Mouse (Mus musculus) liver, embryonic 14.5 days (tissue): ENCODE measurements around the gene Armh3. TPM values are rescaled to one million over a fixed set of nuclear protein-coding genes. Genes with fewer than 3 reads are reported as not detected.

Source experiments
- ATAC-seq: fragments of 200-750 bp; cut with Nextera tagmentation; 2 replicates; pipeline ENCODE4 v1.8.0; 2017; ENCODE audit warnings: moderate number of reproducible peaks, mild to moderate bottlenecking, moderate library complexity; ENCODE audit not compliant: insufficient read depth
- DNase-seq, 3 experiments: peaks; one replicate each; pipeline ENCODE4 v3.0.0-alpha.2; 2012 to 2013; ENCODE audit warnings: low read depth in 3 of 3, low spot score in 3 of 3
- H3K27ac ChIP-seq: fragments of 300-500 bp; sonication (generic); 2 replicates; pipeline ENCODE4 v1.5.1; 2014; ENCODE audit warnings: moderate library complexity, mild to moderate bottlenecking, control low read depth, inconsistent platforms
- H3K27me3 ChIP-seq: fragments of 300-500 bp; sonication (generic); 2 replicates; pipeline ENCODE4 v1.6.1; 2014; ENCODE audit warnings: mild to moderate bottlenecking, low read length, moderate library complexity; ENCODE audit not compliant: control insufficient read depth, insufficient read depth
- H3K36me3 ChIP-seq: fragments of 300-500 bp; sonication (generic); replicated peaks from 2 replicates; pipeline ENCODE4 v1.6.1; 2014; ENCODE audit warnings: low read depth; ENCODE audit not compliant: control insufficient read depth, insufficient read depth
- H3K4me1 ChIP-seq, 2 experiments: fragments of 200-500 bp in 1 of 2; fragments of 300-500 bp in 1 of 2; sonication (generic) in 1 of 2; replicated peaks; 2 replicates each; pipeline ENCODE4 v1.6.1; 2012 to 2014; ENCODE audit warnings: antibody characterized with exemption in 1 of 2, inconsistent platforms in 1 of 2, low read length in 1 of 2; ENCODE audit not compliant: control insufficient read depth in 2 of 2, insufficient read depth in 2 of 2
- H3K4me2 ChIP-seq: fragments of 300-500 bp; sonication (generic); 2 replicates; pipeline ENCODE4 v1.6.1; 2014; ENCODE audit warnings: low read depth, mild to moderate bottlenecking, control low read depth, moderate library complexity
- H3K4me3 ChIP-seq, 2 experiments: fragments of 200-500 bp in 1 of 2; fragments of 300-500 bp in 1 of 2; sonication (generic) in 1 of 2; 2 replicates each; pipeline ENCODE4 v1.5.1; 2012 to 2014; ENCODE audit warnings: low read depth in 2 of 2, low read length in 2 of 2, mild to moderate bottlenecking in 2 of 2, control low read depth in 1 of 2, inconsistent platforms in 1 of 2, moderate library complexity in 1 of 2; ENCODE audit not compliant: insufficient read depth in 1 of 2
- H3K9ac ChIP-seq: fragments of 300-500 bp; sonication (generic); replicated peaks from 2 replicates; pipeline ENCODE4 v1.6.1; 2014; ENCODE audit warnings: mild to moderate bottlenecking, control low read depth, moderate library complexity
- H3K9me3 ChIP-seq: fragments of 300-500 bp; sonication (generic); 2 replicates; pipeline ENCODE4 v1.6.1; 2016; ENCODE audit warnings: low read length, mixed read lengths; ENCODE audit not compliant: control insufficient read depth
- CTCF ChIP-seq: IDR thresholded peaks from 2 replicates; pipeline ENCODE4 v1.5.1; 2016; ENCODE audit warnings: antibody characterized with exemption, low read depth, control low read depth
- EP300 ChIP-seq: IDR thresholded peaks from 2 replicates; pipeline ENCODE4 v1.6.1; 2016; ENCODE audit warnings: antibody characterized with exemption, low read depth
- WGBS: fragments of 180-500 bp; shearing (Covaris S2); extraction: QIAGEN DNeasy Blood & Tissue Kit; methylation state at CpG from one replicate; pipeline ENCODE4 v1.1.7; 2014; ENCODE audit not compliant: insufficient replicate concordance; 5-methylcytosine and 5-hydroxymethylcytosine counted together
- polyA plus RNA-seq, 2 experiments: library from polyadenylated mRNA; depleted of rRNA in 1 of 2; stranded (reverse) in 1 of 2; unstranded in 1 of 2; fragments of >200 nt; fragmentation: Nextera tagmentation in 1 of 2; extraction: Ambion mirVana in 1 of 2; gene quantifications; 2 replicates each; pipeline versions ENCODE4 v1.2.1 to v1.2.3; 2012 to 2014

The Armh3 gene
- polyA plus RNA-seq, 2 experiments = 2.2 to 2.8 TPM

DNA sequence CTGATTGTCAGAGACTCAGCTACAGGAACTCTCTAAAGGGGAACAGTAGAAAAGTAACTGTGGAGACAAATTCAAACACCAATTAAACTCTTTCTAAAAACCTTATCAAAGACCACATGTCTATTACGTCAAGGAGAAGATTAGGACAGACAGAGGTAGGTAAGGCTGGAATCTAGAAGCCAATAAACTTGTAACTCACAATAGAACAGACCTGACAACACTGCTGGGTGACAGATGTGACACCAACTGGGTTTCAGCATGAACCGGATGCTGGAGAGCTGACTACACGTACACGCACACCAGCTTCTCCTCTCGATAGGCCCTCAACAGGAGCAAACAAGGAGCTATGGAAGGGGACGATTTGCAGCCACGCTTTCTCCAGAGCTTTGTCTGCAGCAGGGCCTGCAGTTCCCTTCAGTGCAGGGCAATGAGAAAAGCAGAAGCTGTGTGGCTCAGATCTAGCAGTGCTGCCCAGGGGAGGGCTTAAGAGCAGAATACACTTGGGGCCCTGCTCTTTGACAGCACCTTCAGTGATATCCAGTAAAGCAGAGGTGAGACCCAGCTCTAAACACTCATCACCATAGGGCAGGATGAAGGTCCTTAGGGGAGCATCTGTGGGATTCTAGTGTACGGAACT, 142.9 kb downstream of the Armh3 start:
- Histone ChIP-seq H3K4me2 (no peak overlapping the region), H3K9me3 (no peaks in the 10 kb centered on the region), H3K4me3 (no peak overlapping the region), H3K4me1 (no peaks in the 10 kb centered on the region), H3K27me3 (no peaks in the 10 kb centered on the region), H3K9ac (no peak overlapping the region), H3K36me3 (no peaks in the 10 kb centered on the region), H3K27ac (no peak overlapping the region)
- 47% methylated on average over 8 of the region's 8 CpGs for WGBS
- DNase-seq = no peak
- TF ChIP-seq CTCF (no peak), EP300 (no peak)
- ATAC-seq = no peak

DNA sequence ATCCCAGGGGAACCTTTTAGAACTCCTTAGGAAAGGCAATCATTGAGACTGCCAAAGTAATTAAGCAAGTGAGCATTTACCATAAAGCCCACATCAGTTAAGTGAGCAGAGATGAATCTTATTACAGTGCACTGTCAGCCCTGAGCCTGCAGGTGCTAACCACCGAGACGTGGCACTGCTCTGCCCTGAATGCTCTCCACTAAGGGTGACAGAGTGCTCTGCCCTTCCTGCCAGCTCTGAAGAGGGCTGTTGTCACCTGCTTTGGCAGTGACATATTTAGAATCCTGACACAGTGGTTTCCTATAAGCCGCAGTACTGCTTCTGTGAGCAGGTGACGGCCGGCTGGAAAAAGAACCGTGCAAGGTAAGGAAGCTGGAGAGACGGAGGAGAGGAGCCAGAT, 143.8 kb downstream of the Armh3 start:
- Histone ChIP-seq H3K4me1 (no peaks in the 10 kb centered on the region), H3K27me3 (no peaks in the 10 kb centered on the region), H3K9ac (no peak overlapping the region), H3K27ac (no peak overlapping the region), H3K36me3 (no peaks in the 10 kb centered on the region), H3K9me3 (no peaks in the 10 kb centered on the region), H3K4me2 (no peak overlapping the region), H3K4me3 (no peak overlapping the region)
- no peak for DNase-seq
- WGBS = 73% methylated on average over 7 of the region's 7 CpGs
- no peak for ATAC-seq
- TF ChIP-seq CTCF (no peak), EP300 (no peak)

DNA sequence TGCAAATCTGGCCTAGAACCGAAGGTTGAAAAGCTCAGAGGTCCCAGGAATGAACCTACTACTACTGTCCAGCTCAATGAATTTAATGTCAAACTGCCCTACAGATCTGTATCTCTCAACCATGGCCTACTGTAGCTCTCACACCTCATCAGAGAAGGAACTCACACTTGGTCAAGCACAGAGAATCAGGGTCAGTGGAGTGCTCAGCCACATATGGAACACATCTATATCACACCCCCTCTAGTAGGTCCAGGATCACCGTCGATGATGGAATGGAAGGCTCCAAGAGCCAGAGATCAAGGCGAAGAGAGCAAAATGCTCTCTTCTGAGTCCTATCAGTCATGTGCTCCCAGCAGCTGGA, 150.6 kb downstream of the Armh3 start:
- H3K4me3 ChIP-seq = no peak overlapping the region
- H3K27me3 ChIP-seq = no peaks in the 10 kb centered on the region
- H3K9ac ChIP-seq = no peak overlapping the region
- peaks cover 0 to 10% of the 10 kb centered on the region in 2 experiments; a peak in 2 of 4 replicates for H3K4me1 ChIP-seq
- ATAC-seq = no peak
- no peaks in the 10 kb centered on the region for H3K9me3 ChIP-seq
- H3K36me3 ChIP-seq = no peaks in the 10 kb centered on the region
- H3K4me2 ChIP-seq = no peak overlapping the region
- TF ChIP-seq EP300 = no peak
- no peak for TF ChIP-seq CTCF
- no peak overlapping the region for H3K27ac ChIP-seq
- DNase-seq = no peak
- 73% methylated on average over 4 of the region's 4 CpGs for WGBS

DNA sequence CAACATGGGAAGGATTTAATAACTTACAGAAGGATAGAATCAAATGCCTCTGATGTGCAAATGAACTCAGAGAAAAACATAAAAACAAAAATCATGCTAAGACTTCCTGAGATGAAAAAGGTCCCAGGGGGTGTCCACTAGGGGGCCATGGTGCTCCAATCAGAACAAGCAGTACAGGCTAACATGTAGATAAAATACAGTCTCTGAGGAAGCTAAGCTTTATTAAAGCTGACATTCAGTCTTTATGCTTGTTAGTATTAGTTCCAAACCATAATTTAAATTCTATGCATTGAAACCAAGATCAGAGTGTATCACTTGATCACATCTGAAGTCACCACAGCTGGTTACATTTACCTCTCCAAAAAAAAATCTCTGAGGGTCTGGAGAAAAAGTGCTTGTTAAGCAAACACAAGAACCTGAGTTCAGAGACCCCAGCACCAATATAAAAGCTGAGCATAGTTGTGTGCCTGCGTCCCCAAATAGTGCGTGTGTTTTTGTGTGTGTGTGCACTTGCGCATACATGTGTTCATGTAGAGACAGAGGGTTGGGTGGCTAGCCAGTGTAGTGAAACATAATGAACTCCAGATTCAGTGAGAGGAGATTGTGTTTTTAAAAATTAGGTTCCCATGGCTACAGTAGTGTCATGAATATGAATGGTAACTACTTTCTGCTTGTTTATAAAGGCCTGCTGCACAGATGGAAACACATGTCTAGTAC, 151.1 kb downstream of the Armh3 start:
- ATAC-seq (no peak), DNase-seq (no peak)
- Histone ChIP-seq H3K4me3 (no peak overlapping the region), H3K36me3 (no peaks in the 10 kb centered on the region), H3K9ac (no peak overlapping the region), H3K27ac (no peak overlapping the region), H3K4me1 (peaks cover 0 to 10% of the 10 kb centered on the region in 2 experiments; a peak in 2 of 4 replicates), H3K4me2 (no peak overlapping the region), H3K9me3 (no peaks in the 10 kb centered on the region), H3K27me3 (no peaks in the 10 kb centered on the region)
- peak; percentile 32; the same call in 1 of the 2 replicates for TF ChIP-seq CTCF
- no peak for TF ChIP-seq EP300
- WGBS = 85% methylated on average over 3 of the region's 3 CpGs

DNA sequence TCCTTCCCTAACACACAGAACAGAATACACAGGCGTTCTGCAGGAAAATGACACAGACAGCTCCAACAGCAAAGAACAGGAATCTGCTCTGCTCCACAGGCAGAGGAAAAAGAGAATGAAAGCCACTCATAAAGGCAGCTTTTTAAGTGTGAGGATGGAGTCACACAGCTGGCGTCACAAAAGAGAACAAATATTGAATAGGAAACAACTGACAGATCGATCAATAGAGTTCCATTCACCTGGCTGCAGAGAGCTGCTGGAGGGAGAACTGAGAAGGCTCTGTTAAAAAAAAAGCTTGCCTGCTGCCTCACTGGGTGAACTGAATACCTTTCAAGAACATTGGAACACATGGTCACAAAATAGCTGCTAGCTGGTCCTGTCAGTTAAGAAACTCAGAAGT, 154.1 kb downstream of the Armh3 start:
- ATAC-seq = no peak
- Histone ChIP-seq H3K27ac (no peak overlapping the region), H3K4me2 (no peak overlapping the region; the same call in 1 of the 2 replicates), H3K9me3 (no peaks in the 10 kb centered on the region), H3K36me3 (no peaks in the 10 kb centered on the region), H3K4me3 (no peak overlapping the region), H3K4me1 (peaks cover 0 to 10% of the 10 kb centered on the region in 2 experiments; a peak in 2 of 4 replicates), H3K9ac (no peak overlapping the region), H3K27me3 (no peaks in the 10 kb centered on the region)
- no peak for DNase-seq
- TF ChIP-seq CTCF (no peak), EP300 (no peak)
- 68% methylated on average over 3 of the region's 3 CpGs for WGBS
